Mouse (Mus musculus): ENCODE measurements around the gene Mindy1.

DNA sequence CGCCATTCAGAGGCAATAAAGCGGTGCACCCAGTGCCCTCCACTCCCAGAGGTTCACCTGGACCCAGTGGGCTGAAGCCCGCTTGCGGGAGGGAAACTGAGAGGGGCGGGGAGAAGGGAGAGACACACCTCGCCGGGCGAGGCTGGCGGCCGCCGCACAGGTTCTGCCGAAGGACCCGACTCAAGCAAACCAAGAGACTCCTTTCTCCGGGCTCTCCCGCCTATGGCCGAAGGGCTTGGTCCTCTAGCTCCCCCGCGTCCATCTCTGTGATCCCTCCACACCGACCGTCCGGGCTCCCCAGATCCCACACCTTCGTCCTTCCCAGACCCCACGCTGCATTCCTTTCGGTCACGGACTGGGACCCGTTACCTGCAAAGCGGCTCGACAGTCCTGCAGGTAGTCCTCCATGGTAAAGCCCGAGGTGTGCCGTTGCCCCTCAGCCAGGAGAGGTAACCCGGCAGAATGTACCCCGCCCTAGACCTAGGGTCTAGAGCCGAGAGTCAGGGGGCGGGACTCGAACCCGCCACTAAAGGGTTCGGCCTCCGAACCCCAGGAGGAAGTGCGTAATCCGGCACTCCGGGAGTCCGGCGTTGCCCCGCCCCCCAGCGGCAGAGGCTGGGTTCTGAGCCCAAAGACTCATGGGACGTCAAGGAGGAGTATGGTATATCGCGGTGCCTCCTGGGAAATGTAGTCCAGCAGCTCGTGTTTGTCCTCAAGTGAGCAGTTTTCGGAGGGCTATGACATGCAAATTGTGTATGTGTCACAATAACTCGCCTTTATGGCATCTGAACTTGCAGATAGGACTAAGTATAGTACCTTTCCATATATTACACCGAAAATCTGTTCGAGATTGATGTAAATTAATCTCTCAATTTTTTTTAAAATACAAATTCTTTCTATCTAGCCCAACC, at the start of gene Mindy1, which contains the start of gene Prune1:
- TF ChIP-seq ETS1 (conservative IDR thresholded peaks at IDR 0.05; ENCODE audit: low read depth, low read length) (0 out of 2 replicates have a peak, but pooled peaks have one; percentile 31), MAZ (IDR thresholded peaks at IDR 0.05; ENCODE audit: low read depth, low read length) (no peak), POLR2A (IDR thresholded peaks at IDR 0.05; ENCODE audit: low read depth, low read length) (peak; percentile 48; the same call in 1 of the 2 replicates), MAX (IDR thresholded peaks at IDR 0.05; ENCODE audit: low read length) (peak; percentile 33; the same call in 1 of the 2 replicates), JUND (conservative IDR thresholded peaks at IDR 0.05; ENCODE audit: low read depth, low read length) (no peak)
